9 mouse cellular contexts compared by ENCODE assay signal in genomic region chr7:30012956-30013363, GRCm38 (mm10). TPM values are rescaled to one million over a fixed set of nuclear protein-coding genes. Genes with fewer than 3 reads are reported as not detected.
DNase-seq lines count a peak whose midpoint lies in the region; ATAC-seq lines count a peak whose summit lies in the region.
"Had no signal": no experiment of that assay in that cellular context is flagged by ENCODE, and none has a peak within 500 bp of the region (broad histone marks: within the 10 kb centered on the region; RNA-seq: fewer than 3 reads in every experiment).

No protein-coding gene starts in this region.

- H3K27ac ChIP-seq in neural tube, embryonic 14.5 days (ENCODE audit: low read depth, low read length) = no peak overlapping the region

- H3K4me3 ChIP-seq in neural tube, embryonic 14.5 days (ENCODE audit: low read depth, low read length) = no peak overlapping the region
- H3K4me3 ChIP-seq: erythroblast, embryonic 14.5 days had no signal

- WGBS in neural tube, embryonic 14.5 days = 62% methylated on average over 4 of the region's 4 CpGs

- H3K4me2 ChIP-seq in neural tube, embryonic 14.5 days (ENCODE audit: low read depth, low read length) = no peak overlapping the region

- intact Hi-C loops in left cerebral cortex, postnatal 36 days (cut with DNase I) = loop anchor here (5.0 to 10.0 kb wide), 2 partner anchors 79 to 192 kb away; partner anchors contain the start of genes Gm26920, Zfp260 and Zfp566

- peaks cover 17% of the 10 kb centered on the region for H3K4me1 ChIP-seq in neural tube, embryonic 14.5 days (ENCODE audit: control insufficient read depth, insufficient read depth, low read length)

- no peaks in the 10 kb centered on the region for H3K27me3 ChIP-seq in neural tube, embryonic 14.5 days (ENCODE audit: control insufficient read depth, insufficient read depth, low read length)

- ATAC-seq in neural tube, embryonic 14.5 days (ENCODE audit: low read depth) = peak; percentile 41; the same call in 1 of the 2 replicates

- peaks cover 23% of the 10 kb centered on the region for H3K36me3 ChIP-seq in neural tube, embryonic 14.5 days (ENCODE audit: control insufficient read depth, insufficient read depth, low read length)

- no peaks in the 10 kb centered on the region for H3K9me3 ChIP-seq in neural tube, embryonic 14.5 days (ENCODE audit: control insufficient read depth, low read length)

- DNase-seq in ovary, adult 18-20 months (ENCODE audit: low spot score) = peak; percentile 9
- no peak for DNase-seq in ovary, postnatal 10 days (ENCODE audit: low spot score)
- DNase-seq in c-Kit-positive CD71-negative TER-119-negative erythroid progenitor cells, embryonic 14.5 days (ENCODE audit: low read depth) = peak; percentile 17
- DNase-seq in frontal cortex, adult 2 months (ENCODE audit: extremely low spot score in 1 of 2, low spot score in 1 of 2) = peak; percentile 56 to 83
- peak; percentile 43 for DNase-seq in kidney, adult 18-20 months
- DNase-seq in left cerebral cortex, postnatal 36 days (ENCODE audit: low spot score in 2 of 2) = peak; percentile 30 to 59
- DNase-seq in yolk sac, embryonic 10.5 days (ENCODE audit: low spot score) = no peak

- H3K9ac ChIP-seq in neural tube, embryonic 14.5 days (replicated peaks; ENCODE audit: low read depth, low read length) = no peak overlapping the region

RNA-seq across cellular contexts. Expression of gene Zfp568, which starts 29.2 kb away (rescaled TPM):
- polyA plus RNA-seq in frontal cortex, adult 2 months (2012; rRNA removed) = 2.5 and 3.1 TPM in 2 replicates
- 1 to 10 TPM; 3.2 to 5.3 TPM for total RNA-seq in left cerebral cortex, postnatal 36 days (2021)
- 4.0 and 5.5 TPM in 2 replicates for polyA plus RNA-seq in neural tube, embryonic 14.5 days (2014; fragmentation: Nextera tagmentation; extraction: Ambion mirVana)

RNA-seq across cellular contexts. Expression of gene Zfp14, which starts 38.2 kb away (rescaled TPM):
- 10.5 TPM in 2 replicates for polyA plus RNA-seq in frontal cortex, adult 2 months (2012; rRNA removed)
- total RNA-seq in left cerebral cortex, postnatal 36 days (2021) = 1 to 10 TPM; 7.7 to 8.5 TPM
- polyA plus RNA-seq in neural tube, embryonic 14.5 days (2014; fragmentation: Nextera tagmentation; extraction: Ambion mirVana) = 13.4 and 13.7 TPM in 2 replicates
- polyA plus RNA-seq: erythroblast, embryonic 14.5 days had no signal

RNA-seq across cellular contexts. Expression of gene Zfp74, which starts 59.1 kb away (rescaled TPM):
- 12.1 and 13.3 TPM in 2 replicates for polyA plus RNA-seq in frontal cortex, adult 2 months (2012; rRNA removed)
- 10 to 100 TPM; 18.0 to 19.1 TPM for total RNA-seq in left cerebral cortex, postnatal 36 days (2021)
- 21.2 and 25.3 TPM in 2 replicates for polyA plus RNA-seq in neural tube, embryonic 14.5 days (2014; fragmentation: Nextera tagmentation; extraction: Ambion mirVana)

RNA-seq across cellular contexts. Expression of gene Zfp82, which starts 59.7 kb away (rescaled TPM):
- 2.6 and 3.4 TPM in 2 replicates for polyA plus RNA-seq in frontal cortex, adult 2 months (2012; rRNA removed)
- total RNA-seq in left cerebral cortex, postnatal 36 days (2021) = 1 to 10 TPM; 3.4 to 4.5 TPM
- polyA plus RNA-seq in neural tube, embryonic 14.5 days (2014; fragmentation: Nextera tagmentation; extraction: Ambion mirVana) = 10.2 and 11.0 TPM in 2 replicates
- polyA plus RNA-seq: erythroblast, embryonic 14.5 days had no signal

Comparison
In these comparisons a context has a peak if more than half of its experiments do, and no peak if none do; other contexts are left out.
1. DNase-seq: peak in ovary, adult 18-20 months (single experiment), c-Kit-positive CD71-negative TER-119-negative erythroid progenitor cells, embryonic 14.5 days (single experiment), frontal cortex, adult 2 months (2 of 2), kidney, adult 18-20 months (single experiment) and left cerebral cortex, postnatal 36 days (2 of 2); none in ovary, postnatal 10 days (single experiment) and yolk sac, embryonic 10.5 days (single experiment).